In genomic region chr11:76763053-76763740, GRCm38 (mm10) we compare ENCODE assay signal across 8 mouse cellular contexts. TPM values are rescaled to one million over a fixed set of nuclear protein-coding genes. Genes with fewer than 3 reads are reported as not detected.
DNase-seq lines count a peak whose midpoint lies in the region; ATAC-seq and TF ChIP-seq lines count a peak whose summit lies in the region.

Gosr1 (minus strand) TSS chr11:76763579.

- under 1% methylated on average over 28 of the region's 28 CpGs for WGBS in hindbrain, postnatal 0 days

- H3K36me3 ChIP-seq in hindbrain, postnatal 0 days (ENCODE audit: insufficient read depth, low read length) = 0 out of 2 replicates have a peak, but pooled peaks cover under 1% of the 10 kb centered on the region

- H3K4me1 ChIP-seq in hindbrain, postnatal 0 days (ENCODE audit: insufficient read depth, low read length) = no peaks in the 10 kb centered on the region

- intact Hi-C loops in gastrocnemius, adult 2 months (cut with DNase I) = loop anchor here (1.0 kb wide), 1 partner anchor 86 kb away; no protein-coding TSS in a partner anchor
- intact Hi-C loops in left cerebral cortex, adult 2 months (cut with DNase I) = loop anchor here (1.0 to 5.0 kb wide), 2 partner anchors 86 to 106 kb away; no protein-coding TSS in a partner anchor

- H3K27ac ChIP-seq in gastrocnemius, adult 2 months = peak within 1 kb of the TSS; percentile 95
- H3K27ac ChIP-seq in hindbrain, postnatal 0 days = peak within 1 kb of the TSS; percentile 87
- H3K27ac ChIP-seq in left cerebral cortex, adult 2 months = peak within 1 kb of the TSS; percentile 90

- TF ChIP-seq CTCF in gastrocnemius, adult 2 months (IDR thresholded peaks at IDR 0.05) = peak; percentile 89
- TF ChIP-seq CTCF in hindbrain, postnatal 0 days (IDR thresholded peaks at IDR 0.05; ENCODE audit: low read depth) = peak; percentile 97
- peak; percentile 90 for TF ChIP-seq CTCF in left cerebral cortex, adult 2 months (IDR thresholded peaks at IDR 0.05)

- DNase-seq in ZHBTc4 (ENCODE audit: low read depth, low spot score) = peak; percentile 98
- DNase-seq in gastrocnemius, adult 2 months = peak; percentile 92
- peak; percentile 99 for DNase-seq in hindbrain, postnatal 0 days (ENCODE audit: low spot score)
- DNase-seq in left cerebral cortex, adult 2 months (ENCODE audit: extremely low spot score in 1 of 2, low spot score in 2 of 2) = peak; percentile 87 to 89
- peak; percentile 92 to 96 for DNase-seq in right cerebral cortex, adult 2 months (ENCODE audit: low spot score in 2 of 2)
- DNase-seq in urinary bladder, postnatal 14 days (ENCODE audit: low spot score) = peak; percentile 92

- H3K4me2 ChIP-seq in hindbrain, postnatal 0 days (ENCODE audit: low read depth, low read length) = peak within 1 kb of the TSS; percentile 68

- H3K27me3 ChIP-seq in hindbrain, postnatal 0 days (ENCODE audit: insufficient read depth, low read length) = no peaks in the 10 kb centered on the region

- ATAC-seq in common myeloid progenitor, adult 5-6 weeks (replicated peaks; ENCODE audit: low read depth, poor library complexity, severe bottlenecking) = peak; percentile 100
- peak; percentile 97 for ATAC-seq in hindbrain, postnatal 0 days
- peak; percentile 100 for ATAC-seq in megakaryocyte, adult 5-6 weeks (ENCODE audit: poor library complexity, severe bottlenecking)

- peak within 1 kb of the TSS; percentile 88 for H3K9ac ChIP-seq in hindbrain, postnatal 0 days (replicated peaks; ENCODE audit: low read length)

- no peaks in the 10 kb centered on the region for H3K9me3 ChIP-seq in hindbrain, postnatal 0 days (ENCODE audit: low read length)

- peak within 1 kb of the TSS; percentile 99 for H3K4me3 ChIP-seq in gastrocnemius, adult 2 months
- H3K4me3 ChIP-seq in hindbrain, postnatal 0 days (ENCODE audit: low read length) = peak within 1 kb of the TSS; percentile 67
- peak within 1 kb of the TSS; percentile 94 for H3K4me3 ChIP-seq in left cerebral cortex, adult 2 months

RNA-seq across cellular contexts. Expression of gene Gosr1, which starts in this region (rescaled TPM):
- 38.4 and 52.3 TPM in 2 replicates for total RNA-seq in common myeloid progenitor, adult 5-6 weeks (2017)
- 10 to 100 TPM; 19.8 to 26.1 TPM for total RNA-seq in gastrocnemius, adult 2 months (2021)
- 29.8 and 40.0 TPM in 2 replicates for total RNA-seq in hindbrain, postnatal 0 days (2014; rRNA removed)
- 25.4 and 25.7 TPM in 2 replicates for polyA plus RNA-seq in hindbrain, postnatal 0 days (2015; fragmentation: Nextera tagmentation; extraction: Ambion mirVana)
- total RNA-seq in left cerebral cortex, adult 2 months (2021) = 10 to 100 TPM; 43.1 to 49.3 TPM
- 19.1 and 19.2 TPM in 2 replicates for total RNA-seq in megakaryocyte, adult 5-6 weeks (2015)
- 78.0 and 81.5 TPM in 2 replicates for total RNA-seq in megakaryocyte, adult 5-6 weeks (2017)

Comparison
In these comparisons a context has a peak if more than half of its experiments do, and no peak if none do; other contexts are left out.
1. Peak in every context shown above with its lines: DNase-seq, ATAC-seq, H3K4me3 ChIP-seq and H3K27ac ChIP-seq.